Mouse (Mus musculus): ENCODE measurements around the gene Bmp6.

GRCm38 (mm10) chr13:38546754-38547153 is 201.8 kb downstream of the Bmp6 start:
- TF ChIP-seq POLR2A (IDR thresholded peaks at IDR 0.05; ENCODE audit: borderline replicate concordance, extremely low read depth, low read depth, low read length), result no peak
- no peak for TF ChIP-seq CTCF (IDR thresholded peaks at IDR 0.05; ENCODE audit: insufficient read depth, low read length)
